Mouse (Mus musculus): ENCODE data around the gene Tcf19.
"Not testable (repeated sequence)": the region's sequence is repeated elsewhere in the genome, so short reads cannot be mapped to it uniquely, and the experiment has no call there.

Tcf19 gene

DNA sequence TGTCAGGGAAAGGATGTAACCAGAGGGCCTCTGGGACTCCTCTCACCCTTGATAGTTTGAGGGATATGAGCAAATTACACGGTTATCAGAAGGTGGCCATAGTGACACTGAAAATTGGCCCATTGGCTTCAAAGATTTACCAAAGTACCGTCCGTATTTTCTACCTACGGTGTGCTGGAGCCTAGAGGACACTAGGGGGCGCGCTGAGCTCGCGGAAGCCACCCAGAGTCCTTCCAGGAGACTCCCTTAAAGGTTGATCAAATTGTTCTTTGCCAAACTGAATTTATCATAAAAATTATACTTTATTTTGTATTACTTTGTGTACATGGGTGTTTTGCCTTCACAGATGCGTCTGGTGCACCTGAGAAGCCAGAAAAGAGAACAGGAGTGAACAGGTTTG, 32.6 kb downstream of the Tcf19 start:
- peak; percentile 18 for DNase-seq (ENCODE audit: low spot score)

DNA sequence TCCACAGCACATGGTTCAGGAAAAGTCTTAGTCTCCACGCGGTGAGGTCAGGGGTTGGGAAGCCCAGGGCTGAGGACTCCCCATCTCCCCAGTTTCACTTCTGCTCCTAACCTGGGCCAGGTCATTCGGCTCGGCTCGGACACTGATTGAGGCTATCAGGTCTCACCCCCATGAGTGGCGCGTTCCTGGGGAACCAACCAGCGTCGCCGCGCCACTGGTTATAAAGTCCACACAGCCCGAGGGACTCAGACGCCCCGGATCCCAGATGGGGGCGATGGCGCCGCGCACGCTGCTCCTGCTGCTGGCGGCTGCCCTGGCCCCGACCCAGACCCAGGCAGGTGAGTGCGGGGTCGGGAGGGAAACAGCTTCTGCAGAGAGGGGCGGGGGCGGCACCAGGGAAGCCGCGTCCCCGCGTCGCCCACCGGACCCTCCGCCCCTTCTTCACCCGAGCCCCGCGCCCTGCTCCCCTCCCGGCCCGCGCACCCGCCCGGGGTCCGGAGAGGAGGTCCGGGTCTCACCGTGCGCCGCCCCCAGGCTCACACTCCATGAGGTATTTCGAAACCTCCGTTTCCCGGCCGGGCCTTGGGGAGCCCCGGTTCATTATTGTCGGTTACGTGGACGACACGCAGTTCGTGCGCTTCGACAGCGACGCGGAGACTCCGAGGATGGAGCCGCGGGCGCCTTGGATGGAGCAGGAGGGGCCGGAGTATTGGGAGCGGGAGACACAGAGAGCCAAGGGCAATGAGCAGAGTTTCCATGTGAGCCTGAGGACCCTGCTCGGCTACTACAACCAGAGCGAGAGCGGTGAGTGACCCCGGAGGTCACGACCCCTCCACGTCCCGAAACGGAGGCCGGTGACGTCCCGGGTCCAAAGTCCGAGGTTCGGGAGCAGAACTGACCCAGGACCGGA, 46.5 kb downstream of the Tcf19 start, which contains the start of gene H2-Q10:
TSS of gene H2-Q10 (plus strand) at position 248 of the 910 bp plus-strand sequence.
- DNase-seq (ENCODE audit: low spot score): no peak

DNA sequence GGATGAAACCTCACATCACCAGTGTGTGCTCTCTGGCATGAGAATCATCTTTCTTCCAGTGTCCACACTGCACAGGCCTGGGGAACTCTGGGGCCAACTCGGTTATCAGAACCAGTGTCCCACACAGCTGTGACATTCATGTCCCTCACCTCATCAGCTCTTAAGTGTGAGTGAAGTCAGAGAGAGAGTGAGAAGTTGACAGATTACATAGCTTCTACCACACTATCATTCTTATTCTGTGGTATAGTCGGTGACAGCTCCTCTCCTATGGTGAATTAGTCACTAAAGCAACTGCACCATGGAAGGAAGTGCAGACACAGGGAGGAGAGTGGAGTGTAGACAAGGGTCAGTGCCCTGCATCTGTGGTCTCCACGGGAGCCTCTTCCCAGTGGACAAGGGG, 47.7 kb downstream of the Tcf19 start:
- not testable (repeated sequence) for DNase-seq (ENCODE audit: low spot score)

DNA sequence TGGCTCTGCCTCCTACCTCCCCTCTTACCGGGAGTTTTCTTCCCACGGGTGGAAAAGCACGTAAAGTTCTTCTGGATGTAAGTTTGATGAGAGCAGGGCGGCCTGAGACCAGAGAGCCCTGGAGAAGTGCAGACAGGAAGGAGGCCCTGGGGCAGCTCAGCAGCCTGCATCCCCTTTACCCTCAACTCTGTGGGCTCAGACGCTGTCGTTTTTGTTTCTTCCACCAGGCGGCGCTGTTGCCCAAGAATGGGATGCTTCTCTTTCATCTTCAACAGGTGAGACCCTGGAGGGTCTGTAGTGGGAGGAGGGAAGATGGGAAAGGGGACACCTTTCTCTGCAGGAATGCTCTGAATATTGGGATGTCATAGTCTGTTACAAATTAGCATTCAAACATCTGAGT, 51.0 kb downstream of the Tcf19 start:
- not testable (repeated sequence) for DNase-seq (ENCODE audit: low spot score)

All from ovary, postnatal 10 days (tissue).